Mouse (Mus musculus): ENCODE results near the gene Tmem198.

The Tmem198 gene

GRCm38 (mm10) chr1:75490785-75491551 lies 11.6 kb downstream of the Tmem198 start:
- DNase-seq (ENCODE audit: low spot score) = no peak

DNA sequence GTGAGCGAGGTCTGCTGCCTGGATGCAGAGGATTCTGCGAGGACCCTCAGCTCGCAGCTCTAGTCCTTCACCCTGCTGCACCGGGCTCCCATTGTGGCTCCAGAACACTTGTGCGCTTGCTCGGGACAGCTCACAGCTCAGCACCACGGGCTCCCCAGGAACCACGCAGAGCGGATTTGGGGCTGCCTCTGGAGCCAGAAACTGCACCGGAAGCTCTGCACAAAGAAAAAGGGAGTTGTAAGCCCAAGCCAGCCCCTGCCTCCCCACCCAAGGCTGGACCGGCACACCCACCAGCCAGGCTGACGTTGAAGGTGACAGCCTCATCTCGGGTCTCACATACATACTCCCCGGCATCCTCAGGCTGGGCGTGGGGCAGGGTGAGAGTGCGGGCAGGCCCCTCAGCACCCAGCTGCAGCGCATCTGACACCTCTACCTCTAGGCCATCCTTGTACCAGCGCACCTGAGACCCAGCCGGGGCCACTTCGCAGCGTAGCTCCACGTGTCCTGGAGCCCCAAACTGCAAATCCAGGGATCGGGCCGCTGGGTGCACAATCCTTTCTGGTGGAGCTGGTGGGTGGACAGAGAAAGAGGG lies 13.3 kb downstream of the Tmem198 start:
- no peak for DNase-seq (ENCODE audit: low spot score)

- no peak for DNase-seq (ENCODE audit: low spot score)
Observed at GRCm38 (mm10) chr1:75494878-75495548, 15.7 kb downstream of the Tmem198 start.

GRCm38 (mm10) chr1:75498897-75499296 lies 19.6 kb downstream of the Tmem198 start:
- no peak for DNase-seq (ENCODE audit: low spot score)

DNA sequence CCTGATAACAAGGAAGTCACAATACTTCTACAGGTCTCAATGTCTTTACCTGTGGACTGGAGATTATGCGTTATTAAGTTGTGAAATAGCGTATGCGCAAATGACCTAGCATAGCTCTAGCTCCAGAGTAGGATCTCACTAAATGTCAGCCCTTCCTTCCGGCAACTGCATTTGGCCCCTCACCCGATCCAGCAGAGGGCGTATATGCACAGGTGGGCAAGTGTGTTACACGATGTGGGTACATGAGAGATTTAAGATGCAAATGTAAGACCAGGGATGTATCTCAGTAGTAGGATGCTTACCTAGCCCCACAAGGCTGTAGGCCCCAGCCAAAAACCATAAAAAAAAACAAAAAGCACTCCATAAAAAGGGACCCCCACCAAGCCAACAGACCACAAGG lies 20.1 kb downstream of the Tmem198 start:
- DNase-seq (ENCODE audit: low spot score) = no peak

DNA sequence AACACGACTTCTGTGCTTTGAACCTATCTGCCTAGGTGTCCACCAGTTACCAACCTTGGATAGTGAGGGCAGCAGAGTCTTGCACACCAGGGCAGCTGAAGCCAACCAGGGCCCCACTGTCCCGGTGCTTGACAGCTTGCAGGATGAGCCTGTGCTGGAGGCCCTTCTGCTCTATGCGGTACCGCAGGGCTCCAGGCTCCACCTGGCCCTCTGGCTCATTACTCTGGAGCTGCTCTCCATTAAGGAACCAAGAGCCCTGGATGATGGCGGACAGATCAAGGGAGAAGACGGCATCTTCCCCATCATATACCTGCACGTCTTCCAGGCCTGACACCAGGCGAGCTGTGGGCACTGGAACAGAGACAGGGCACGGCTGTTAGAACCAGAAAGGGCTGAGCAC lies 22.6 kb downstream of the Tmem198 start:
- no peak for DNase-seq (ENCODE audit: low spot score)

DNA sequence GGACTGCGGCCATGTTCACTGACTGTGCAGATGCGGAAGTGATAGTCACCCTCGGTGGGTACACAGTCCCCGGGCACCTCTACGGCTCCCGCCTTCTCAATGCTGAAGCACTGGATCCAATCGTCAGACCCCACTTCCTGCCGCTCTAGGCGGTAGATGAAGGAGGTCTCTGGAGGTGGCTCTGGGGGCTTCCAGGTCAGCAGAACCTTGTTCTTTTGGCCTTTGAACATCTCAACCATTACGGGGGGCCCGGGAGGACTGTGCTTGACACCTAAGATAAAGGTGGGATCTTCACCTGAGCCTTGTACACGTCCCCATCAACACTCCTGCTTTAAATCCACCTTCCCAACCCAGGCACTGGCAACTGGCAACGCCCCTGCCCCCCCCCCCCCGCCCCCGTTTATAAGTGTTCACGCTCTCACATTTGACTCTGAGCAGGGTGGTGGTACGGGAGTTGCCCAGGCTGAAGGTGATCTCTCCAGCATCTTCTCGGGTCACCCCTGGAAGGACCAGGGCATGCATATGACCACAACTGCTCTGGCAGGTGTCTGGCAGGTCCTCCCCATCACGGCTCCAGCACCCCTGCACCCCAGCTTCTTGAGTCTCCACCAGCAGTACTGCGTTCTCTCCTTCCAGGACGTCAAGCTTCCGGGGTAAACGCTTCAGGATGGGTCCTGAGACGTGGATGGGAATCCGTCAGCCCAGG lies 23.8 kb downstream of the Tmem198 start:
- DNase-seq (ENCODE audit: low spot score) = no peak

DNA sequence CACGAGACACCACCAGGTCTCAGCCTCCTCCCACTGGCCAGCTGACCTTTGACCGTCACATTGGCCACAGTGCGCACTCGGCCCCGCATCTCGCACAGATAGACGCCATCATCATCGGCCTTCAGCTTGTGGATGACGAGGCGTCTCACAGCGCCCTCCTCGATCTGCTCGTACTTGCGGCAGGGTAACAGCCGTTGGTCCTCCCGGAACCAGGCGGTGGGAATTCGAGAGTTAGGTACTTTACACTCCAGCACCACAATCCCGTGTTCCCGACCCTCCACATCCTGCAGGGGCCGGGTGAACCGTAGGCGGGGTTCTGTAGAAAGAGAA lies 24.3 kb downstream of the Tmem198 start:
- no peak for DNase-seq (ENCODE audit: low spot score)

DNA sequence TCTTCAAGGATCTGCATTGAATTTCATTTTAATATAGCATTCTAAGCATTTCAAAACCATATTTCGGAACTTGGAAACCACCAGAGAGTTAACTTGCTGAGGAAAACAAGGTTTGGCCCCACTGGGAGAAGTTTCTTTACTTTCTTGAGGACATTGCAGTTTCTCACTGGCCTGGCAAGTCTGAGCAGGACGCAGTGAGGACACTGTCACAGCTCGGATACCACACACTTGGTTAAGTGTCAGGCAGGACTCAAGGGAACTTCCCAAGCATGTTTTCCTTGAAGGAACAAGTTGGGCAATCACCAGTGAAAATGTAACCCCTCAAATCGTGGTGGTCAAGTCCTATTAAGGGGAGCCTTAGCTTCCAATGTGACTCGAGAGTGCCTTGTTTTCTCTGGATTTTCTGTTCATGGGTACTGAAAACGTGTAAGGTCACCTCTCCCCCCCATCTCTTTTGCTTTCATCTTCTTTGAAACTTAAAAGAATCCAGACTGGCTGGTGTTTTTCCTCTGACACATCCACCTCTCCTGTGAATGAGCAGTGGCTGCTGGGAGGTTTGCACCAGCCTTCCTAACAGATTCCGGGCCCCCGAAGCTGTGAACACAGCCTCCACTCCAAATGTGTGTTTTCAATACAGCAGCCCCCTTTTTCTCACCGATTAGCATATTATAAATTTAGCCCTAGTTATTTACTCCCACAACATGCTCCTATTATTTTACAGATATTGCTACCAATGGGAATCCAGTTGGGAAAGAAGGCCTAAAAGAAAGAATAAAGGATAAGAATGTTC lies 25.1 kb downstream of the Tmem198 start:
- DNase-seq (ENCODE audit: low spot score) = no peak

DNA sequence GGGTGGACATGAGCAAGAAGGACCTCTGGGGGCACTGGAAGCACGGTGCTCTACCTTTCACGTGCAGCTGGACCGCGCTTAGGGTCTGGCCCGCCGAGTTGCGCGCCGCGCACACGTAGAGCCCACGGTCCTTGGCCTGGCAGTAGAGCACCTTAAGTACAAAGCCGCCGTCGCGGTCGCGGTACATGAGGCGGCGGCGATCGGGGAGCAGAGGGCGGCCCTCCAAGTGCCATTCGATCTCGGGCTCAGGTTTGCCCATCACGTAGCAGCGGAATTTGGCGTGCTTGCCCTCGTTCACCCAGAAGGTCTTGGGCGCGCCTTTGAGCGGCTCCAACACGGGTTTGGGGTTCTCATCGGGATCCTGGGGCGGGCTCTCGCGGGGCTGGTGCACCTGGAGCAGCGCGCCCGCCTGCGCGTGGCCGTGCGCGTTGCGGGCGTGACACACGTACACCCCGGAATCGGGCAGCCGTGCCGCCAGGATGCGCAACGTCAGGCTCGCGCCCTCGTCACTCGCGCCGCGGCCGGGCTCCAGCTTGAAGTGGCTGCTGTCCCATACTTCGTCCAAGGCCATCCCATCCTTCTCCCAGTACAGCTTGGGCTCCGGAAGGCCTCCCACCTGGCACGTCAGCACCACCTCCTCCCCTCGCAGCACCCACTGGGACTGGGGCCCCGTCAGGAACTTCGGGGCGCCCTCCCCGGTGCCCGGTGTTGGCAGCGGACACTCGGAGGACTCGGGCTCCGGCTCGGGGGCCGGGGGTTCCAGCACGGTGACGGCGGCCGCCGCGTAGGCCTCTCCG lies 26.0 kb downstream of the Tmem198 start:
- DNase-seq (ENCODE audit: low spot score) = peak; percentile 53

DNA sequence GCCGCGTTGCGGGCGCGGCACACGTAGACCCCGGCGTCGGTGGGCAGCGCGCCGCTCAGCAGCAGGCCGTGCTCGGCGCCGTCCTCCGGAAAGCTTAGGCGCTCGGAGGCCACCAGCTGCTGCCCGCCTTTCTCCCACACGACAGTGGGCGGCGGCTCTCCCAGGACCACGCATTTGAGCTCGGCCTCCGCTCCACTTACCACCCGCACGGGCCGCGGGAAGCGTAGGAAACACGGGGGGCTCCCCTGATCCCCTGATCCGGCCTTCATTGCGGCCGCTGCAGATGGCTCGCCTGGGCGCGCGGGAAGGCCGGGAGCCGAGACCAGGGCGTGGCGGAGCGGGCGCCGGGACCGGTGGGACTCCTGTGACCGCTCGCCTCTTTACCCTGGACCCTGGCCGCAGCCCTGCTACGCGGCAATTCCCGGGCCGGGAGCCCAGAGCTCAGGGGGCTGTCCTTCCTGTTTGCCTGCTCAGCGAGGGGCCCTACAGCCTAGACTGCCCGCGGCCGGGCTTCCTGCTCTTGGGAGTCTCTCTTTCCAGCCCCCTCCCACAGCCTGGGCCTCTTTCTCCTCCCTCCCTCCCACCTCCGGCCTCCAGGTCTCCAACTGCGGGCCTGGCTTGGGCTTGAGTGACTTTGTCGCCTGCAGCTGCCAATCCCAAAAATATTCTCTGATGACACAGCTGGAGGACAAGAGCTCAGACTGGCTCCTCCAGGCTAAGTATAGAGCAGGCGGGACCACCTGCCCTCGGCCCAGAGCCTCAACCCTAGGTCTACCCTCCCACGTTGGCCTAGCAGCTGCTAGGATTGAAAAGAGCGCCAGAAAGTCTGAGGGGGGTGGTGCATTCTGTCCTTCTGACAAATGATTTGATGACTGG lies 26.9 kb downstream of the Tmem198 start, which contains the start of gene Obsl1:
Gene Obsl1, minus strand, starts transcription at position 497 of the 876 bp plus-strand sequence.
- DNase-seq (ENCODE audit: low spot score) = no peak

DNA sequence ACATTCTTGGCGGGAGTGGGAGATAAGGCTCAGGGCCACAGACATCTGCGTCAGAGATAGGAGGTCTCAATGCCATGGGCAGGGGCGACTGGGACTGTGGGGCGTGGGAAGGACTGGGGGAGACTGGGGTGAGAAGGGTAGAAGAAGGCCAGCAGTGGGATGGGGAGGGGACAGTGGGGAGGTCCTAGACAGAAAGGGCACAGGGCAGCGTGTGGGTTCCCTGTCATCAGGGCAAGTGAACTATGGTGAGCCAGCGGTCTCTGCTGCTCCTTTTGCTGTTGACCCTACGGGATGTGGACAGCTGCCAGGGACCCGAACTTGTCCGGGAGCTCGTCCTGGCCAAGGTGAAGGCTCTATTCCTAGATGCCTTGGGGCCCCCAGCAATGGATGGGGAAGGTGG lies 27.7 kb downstream of the Tmem198 start, which contains the start of gene Inha:
Gene Inha, plus strand, starts transcription at position 72 of the 400 bp plus-strand sequence.
- DNase-seq (ENCODE audit: low spot score) = no peak

DNA sequence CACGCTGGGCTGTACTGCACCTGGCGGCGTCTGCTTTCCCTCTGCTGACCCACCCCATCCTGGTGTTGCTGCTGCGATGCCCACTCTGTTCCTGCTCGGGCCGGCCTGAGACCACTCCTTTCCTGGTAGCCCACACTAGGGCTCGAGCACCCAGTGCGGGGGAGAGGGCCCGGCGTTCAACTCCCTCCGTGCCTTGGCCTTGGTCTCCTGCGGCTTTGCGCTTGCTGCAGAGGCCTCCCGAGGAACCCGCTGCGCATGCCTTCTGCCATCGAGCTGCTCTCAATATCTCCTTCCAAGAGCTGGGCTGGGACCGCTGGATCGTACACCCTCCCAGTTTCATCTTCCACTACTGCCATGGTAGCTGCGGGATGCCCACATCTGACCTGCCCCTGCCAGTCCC lies 30.3 kb downstream of the Tmem198 start:
- DNase-seq (ENCODE audit: low spot score) = no peak

DNA sequence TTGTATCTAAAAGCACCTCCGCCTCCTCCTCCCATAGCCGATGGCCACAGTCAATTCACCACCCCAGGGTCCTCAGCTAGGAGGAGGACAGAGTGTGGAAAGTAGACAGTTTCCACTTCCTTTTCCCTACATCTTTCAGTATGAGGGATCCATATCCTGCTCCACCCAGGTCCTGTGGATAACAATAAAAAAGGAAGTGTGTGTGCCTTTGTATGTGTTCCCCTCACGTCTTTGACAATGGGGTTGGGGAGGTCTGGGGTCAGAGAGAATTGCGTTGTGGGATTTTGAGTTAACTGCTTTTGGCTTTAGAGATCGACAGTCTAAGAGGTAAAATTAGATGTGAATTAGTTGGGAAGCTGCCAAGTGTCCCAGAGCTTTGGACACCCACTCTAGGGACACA lies 30.8 kb downstream of the Tmem198 start:
- no peak for DNase-seq (ENCODE audit: low spot score)

DNA sequence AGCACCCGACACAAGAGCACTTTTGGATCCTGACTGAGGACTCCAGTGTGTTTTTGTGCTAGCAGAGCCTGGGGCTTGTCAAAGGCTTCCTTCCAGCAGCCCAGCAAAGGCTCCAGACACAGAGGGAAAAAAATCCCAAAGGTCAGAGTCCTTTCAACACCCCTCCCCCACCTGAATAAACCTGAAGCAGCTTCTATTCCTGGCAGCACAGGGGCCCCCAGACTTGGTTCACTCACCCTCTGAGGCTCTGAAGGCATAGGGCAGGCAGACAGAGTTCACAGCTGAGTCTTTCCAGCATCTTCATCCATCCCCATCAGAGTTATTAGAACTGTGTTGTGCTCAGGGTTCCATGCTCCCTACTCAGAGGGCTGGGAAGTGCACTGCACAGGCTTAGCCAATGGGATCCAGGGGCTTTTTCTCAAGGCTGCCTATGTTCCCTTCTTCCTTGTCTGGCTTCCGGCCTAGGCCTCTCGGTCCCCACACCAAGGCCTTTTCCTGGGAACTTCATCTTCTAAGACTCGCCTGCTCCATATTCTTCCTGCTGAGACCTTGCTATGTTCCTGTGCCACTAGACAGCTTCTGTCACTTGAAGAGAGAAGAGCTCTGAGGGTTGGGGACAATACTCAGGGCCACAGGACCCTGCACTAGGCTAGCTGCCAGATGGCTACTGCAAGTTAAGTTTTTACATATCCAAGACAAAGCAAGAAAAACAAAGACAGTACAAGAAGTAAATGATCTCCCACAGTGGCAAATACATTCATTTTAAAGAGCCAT lies 32.3 kb downstream of the Tmem198 start:
- no peak for DNase-seq (ENCODE audit: low spot score)

DNA sequence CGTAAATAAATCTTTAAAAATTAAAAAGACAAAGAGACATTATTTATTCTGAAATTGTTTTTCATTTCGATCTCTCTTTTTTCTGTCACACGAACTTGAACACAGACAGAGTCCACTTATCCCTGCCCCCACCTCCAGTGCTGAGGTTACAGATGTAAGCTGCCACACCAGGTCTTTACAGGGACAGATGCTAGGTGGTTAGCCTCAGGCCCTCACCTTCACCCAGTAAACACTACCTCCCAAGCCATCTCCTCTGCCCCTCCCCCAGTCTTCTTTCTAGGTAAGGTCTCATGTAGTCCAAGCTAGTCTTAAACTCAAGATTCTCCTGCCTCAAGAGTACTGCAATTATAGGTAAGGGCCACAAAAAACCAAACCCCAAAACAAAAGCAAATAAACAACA lies 33.2 kb downstream of the Tmem198 start:
- no peak for DNase-seq (ENCODE audit: low spot score)

DNA sequence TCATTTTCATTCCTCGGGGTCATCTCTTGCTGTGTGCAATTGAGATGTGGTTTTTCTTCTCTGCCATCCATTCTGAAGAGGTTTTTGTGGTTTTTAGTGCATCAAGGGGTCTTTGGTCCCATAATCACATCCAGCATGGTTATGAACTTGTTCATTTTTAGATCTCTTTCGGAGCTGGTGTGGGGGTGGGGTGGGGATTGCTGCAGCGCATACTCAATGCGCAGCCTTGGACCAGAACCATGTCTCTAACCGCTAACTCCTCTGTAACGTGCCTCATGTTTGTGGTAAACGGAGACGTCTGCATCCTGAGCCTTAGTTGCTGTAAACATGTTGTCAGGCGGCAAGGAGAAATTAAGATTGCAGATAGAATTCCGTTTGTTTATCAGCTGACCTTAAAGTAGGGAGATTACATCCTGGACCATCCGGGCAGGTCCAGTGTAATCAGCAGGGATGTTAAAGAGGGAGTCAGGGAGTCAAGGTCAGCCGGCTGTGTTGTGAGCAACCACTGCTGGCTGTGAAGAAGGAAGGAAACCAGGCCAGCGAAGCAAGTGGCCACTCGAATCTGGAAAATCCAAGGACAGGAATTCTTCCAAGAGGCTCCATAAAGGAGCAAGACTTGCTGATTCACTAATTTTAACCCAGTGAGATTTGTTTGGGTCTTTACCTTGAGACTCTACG lies 37.5 kb downstream of the Tmem198 start:
- DNase-seq (ENCODE audit: low spot score) = no peak

- DNase-seq (ENCODE audit: low spot score) = no peak
Observed at GRCm38 (mm10) chr1:75517984-75518383, 38.7 kb downstream of the Tmem198 start.

- no peak for DNase-seq (ENCODE audit: low spot score)
Observed at GRCm38 (mm10) chr1:75518427-75518826, 39.1 kb downstream of the Tmem198 start.
